Mouse (Mus musculus) heart, adult 2 months (tissue): ENCODE measurements around the gene Vmn1r130.
"Not testable (repeated sequence)": the region's sequence is repeated elsewhere in the genome, so short reads cannot be mapped to it uniquely, and the experiment has no call there.

Experiments used
- CTCF ChIP-seq: fragments of 200-600 bp; IDR thresholded peaks from 2 replicates; pipeline ENCODE4 v1.8.1; 2022; ENCODE audit warnings: antibody characterized with exemption, mild to moderate bottlenecking, moderate library complexity
- EP300 ChIP-seq: fragments of 200-500 bp; IDR thresholded peaks from 2 replicates; pipeline ENCODE4 v1.6.1; 2011; ENCODE audit warnings: low read depth, low read length, control low read depth; ENCODE audit not compliant: insufficient read depth
- POLR2A ChIP-seq: fragments of 200-500 bp; IDR thresholded peaks from 2 replicates; pipeline ENCODE4 v1.6.1; 2011; ENCODE audit warnings: mild to moderate bottlenecking, low read depth, low read length, control low read depth; ENCODE audit not compliant: insufficient read depth

- TF ChIP-seq EP300, CTCF, POLR2A: not testable (repeated sequence)
Observed at GRCm38 (mm10) chr7:21545990-21546389, 34.4 kb downstream of the Vmn1r130 start, which contains the start of gene Vmn1r131.
